Mouse (Mus musculus) lung, adult 10 weeks (tissue): Measurements from ENCODE around the gene Zfp14. TPM values are rescaled to one million over a fixed set of nuclear protein-coding genes. Genes with fewer than 3 reads are reported as not detected.

Experiments used
- polyA plus RNA-seq: library from polyadenylated mRNA; stranded (reverse); fragments of 350-450 nt; fragmentation: Illumina TruSeq; extraction: RNeasy Lipid Tissue Mini Kit (QIAGEN cat#74804); gene quantifications from one replicate; pipeline ENCODE4 v1.2.3, GENCODE M21; 2014; ENCODE audit warnings: low read depth, low replicate concordance; ENCODE audit not compliant: insufficient read depth

The Zfp14 gene
- 2.8 TPM for polyA plus RNA-seq

GRCm38 (mm10) chr7:30050882-30051548, at the start of gene Zfp14:
TSS of gene Zfp14 (minus strand) at chr7:30051380.

GRCm38 (mm10) chr7:30094646-30095429, 43.7 kb upstream of the Zfp14 start, which contains the start of gene Zfp260:
TSS of gene Zfp260 (plus strand) at chr7:30094777.

GRCm38 (mm10) chr7:30090092-30090969, 39.2 kb upstream of the Zfp14 start, which contains the start of the genes Gm26920 and Zfp566:
TSS of gene Gm26920 (minus strand) at chr7:30090410.
TSS of gene Zfp566 (minus strand) at chr7:30090527.

GRCm38 (mm10) chr7:30072146-30073028, 21.2 kb upstream of the Zfp14 start, which contains the start of gene Zfp82:
TSS of gene Zfp82 (minus strand) at chr7:30072900.

Other genes with a start within 250 kb of the Zfp14 start
- gene Zfp790, start 235.3 kb downstream of the Zfp14 start, polyA plus RNA-seq, result 5.0 TPM
- 1.3 TPM for gene Zfp940, start 197.7 kb downstream of the Zfp14 start, polyA plus RNA-seq
- gene Zfp420, start 191.4 kb downstream of the Zfp14 start, polyA plus RNA-seq, result 3.3 TPM
- 2.4 TPM for gene Zfp27, start 144.8 kb downstream of the Zfp14 start, polyA plus RNA-seq
- 4.4 TPM for gene Zfp383, start 143.2 kb downstream of the Zfp14 start, polyA plus RNA-seq
- 4.0 TPM for gene Zfp74, start 97.3 kb downstream of the Zfp14 start, polyA plus RNA-seq
- 2.4 TPM for gene Zfp568, start 67.4 kb downstream of the Zfp14 start, polyA plus RNA-seq
- gene Zfp82, start 21.5 kb upstream of the Zfp14 start, polyA plus RNA-seq, result 3.7 TPM
- gene Gm26920, start 39.0 kb upstream of the Zfp14 start, polyA plus RNA-seq, result not detected
- 3.7 TPM for gene Zfp566, start 39.1 kb upstream of the Zfp14 start, polyA plus RNA-seq
- gene Zfp260, start 43.4 kb upstream of the Zfp14 start, polyA plus RNA-seq, result 34.1 TPM
- gene Zfp382, start 70.6 kb upstream of the Zfp14 start, polyA plus RNA-seq, result 0.50 TPM
- gene Zfp146, start 118.4 kb upstream of the Zfp14 start, polyA plus RNA-seq, result 21.5 TPM
- 91.7 TPM for gene Cox7a1, start 132.8 kb upstream of the Zfp14 start, polyA plus RNA-seq
- 301 TPM for gene Capns1, start 147.4 kb upstream of the Zfp14 start, polyA plus RNA-seq
- 84.4 TPM for gene Polr2i, start 180.6 kb upstream of the Zfp14 start, polyA plus RNA-seq
- gene Tbcb, start 180.9 kb upstream of the Zfp14 start, polyA plus RNA-seq, result 83.5 TPM
- gene Ovol3, start 184.3 kb upstream of the Zfp14 start, polyA plus RNA-seq, result not detected
- not detected for gene Thap8, start 228.7 kb upstream of the Zfp14 start, polyA plus RNA-seq
- 3.4 TPM for gene Wdr62, start 229.0 kb upstream of the Zfp14 start, polyA plus RNA-seq
- gene Clip3, start 240.3 kb upstream of the Zfp14 start, polyA plus RNA-seq, result 3.7 TPM